Mouse (Mus musculus): ENCODE data around the gene Pcsk5.

The Pcsk5 gene

GRCm38 (mm10) chr19:17386424-17386823 is 451.0 kb downstream of the Pcsk5 start:
- DNase-seq, result no peak

- DNase-seq, result no peak
Observed at GRCm38 (mm10) chr19:17385426-17385825, 452.0 kb downstream of the Pcsk5 start.

- DNase-seq, result no peak
Observed at GRCm38 (mm10) chr19:17385022-17385421, 452.4 kb downstream of the Pcsk5 start.

GRCm38 (mm10) chr19:17382807-17383397 is 454.5 kb downstream of the Pcsk5 start:
- DNase-seq, result no peak

Data from cerebellum, postnatal 36 days (tissue).